Mouse (Mus musculus): Measurements from ENCODE around the gene Daam1. TPM values are rescaled to one million over a fixed set of nuclear protein-coding genes. Genes with fewer than 3 reads are reported as not detected.

Gene Daam1
- polyA plus RNA-seq, 1 experiment from 2014 or later, result 9.6 TPM

- no peak overlapping the region for H3K9ac ChIP-seq (ENCODE audit: low read depth, low read length)
- no peaks in the 10 kb centered on the region for H3K9me3 ChIP-seq (replicated peaks; ENCODE audit: control insufficient read depth, low read length)
- H3K27ac ChIP-seq (ENCODE audit: low read length), result no peak overlapping the region
- H3K36me3 ChIP-seq (ENCODE audit: control insufficient read depth, insufficient read depth), result no peaks in the 10 kb centered on the region
- no peak overlapping the region for H3K4me2 ChIP-seq (ENCODE audit: low read depth, low read length)
- 80% methylated on average over 13 of the region's 13 CpGs for WGBS (ENCODE audit: insufficient replicate concordance)
- no peaks in the 10 kb centered on the region for H3K27me3 ChIP-seq (ENCODE audit: control insufficient read depth, insufficient read depth, low read depth, low read length)
- no peak overlapping the region for H3K4me3 ChIP-seq (ENCODE audit: low read depth, low read length)
- no peak for ATAC-seq (ENCODE audit: low read depth)
- no peaks in the 10 kb centered on the region for H3K4me1 ChIP-seq (ENCODE audit: control insufficient read depth, low read depth, low read length)
These were observed 178.4 kb downstream of the Daam1 start for GRCm38 (mm10) chr12:72009051-72009902.

- no peak overlapping the region for H3K27ac ChIP-seq (ENCODE audit: low read length)
- H3K27me3 ChIP-seq (ENCODE audit: control insufficient read depth, insufficient read depth, low read depth, low read length), result no peaks in the 10 kb centered on the region
- 84% methylated on average over 3 of the region's 3 CpGs for WGBS (ENCODE audit: insufficient replicate concordance)
- H3K36me3 ChIP-seq (ENCODE audit: control insufficient read depth, insufficient read depth), result no peaks in the 10 kb centered on the region
- H3K9ac ChIP-seq (ENCODE audit: low read depth, low read length), result no peak overlapping the region
- no peak overlapping the region for H3K4me2 ChIP-seq (ENCODE audit: low read depth, low read length)
- no peaks in the 10 kb centered on the region for H3K4me1 ChIP-seq (ENCODE audit: control insufficient read depth, low read depth, low read length)
- H3K4me3 ChIP-seq (ENCODE audit: low read depth, low read length), result no peak overlapping the region
- ATAC-seq (ENCODE audit: low read depth), result no peak
- no peaks in the 10 kb centered on the region for H3K9me3 ChIP-seq (replicated peaks; ENCODE audit: control insufficient read depth, low read length)
These were observed 180.5 kb downstream of the Daam1 start for GRCm38 (mm10) chr12:72011404-72011803.

- Histone ChIP-seq H3K4me3 (ENCODE audit: low read depth, low read length) (no peak overlapping the region), H3K27me3 (ENCODE audit: control insufficient read depth, insufficient read depth, low read depth, low read length) (no peaks in the 10 kb centered on the region), H3K9ac (ENCODE audit: low read depth, low read length) (no peak overlapping the region), H3K27ac (ENCODE audit: low read length) (no peak overlapping the region), H3K4me2 (ENCODE audit: low read depth, low read length) (no peak overlapping the region), H3K9me3 (replicated peaks; ENCODE audit: control insufficient read depth, low read length) (no peaks in the 10 kb centered on the region), H3K36me3 (ENCODE audit: control insufficient read depth, insufficient read depth) (no peaks in the 10 kb centered on the region), H3K4me1 (ENCODE audit: control insufficient read depth, low read depth, low read length) (no peaks in the 10 kb centered on the region)
- ATAC-seq (ENCODE audit: low read depth), result no peak
- 69% methylated on average over 6 of the region's 6 CpGs for WGBS (ENCODE audit: insufficient replicate concordance)
These were observed 181.2 kb downstream of the Daam1 start for GRCm38 (mm10) chr12:72012126-72012525.

GRCm38 (mm10) chr12:72013711-72014354 is 183.0 kb downstream of the Daam1 start:
- Histone ChIP-seq H3K4me1 (ENCODE audit: control insufficient read depth, low read depth, low read length) (no peaks in the 10 kb centered on the region), H3K27me3 (ENCODE audit: control insufficient read depth, insufficient read depth, low read depth, low read length) (no peaks in the 10 kb centered on the region), H3K9ac (ENCODE audit: low read depth, low read length) (no peak overlapping the region), H3K4me2 (ENCODE audit: low read depth, low read length) (no peak overlapping the region), H3K4me3 (ENCODE audit: low read depth, low read length) (no peak overlapping the region), H3K27ac (ENCODE audit: low read length) (no peak overlapping the region), H3K36me3 (ENCODE audit: control insufficient read depth, insufficient read depth) (no peaks in the 10 kb centered on the region), H3K9me3 (replicated peaks; ENCODE audit: control insufficient read depth, low read length) (no peaks in the 10 kb centered on the region)
- WGBS (ENCODE audit: insufficient replicate concordance), result 67% methylated on average over 13 of the region's 13 CpGs
- ATAC-seq (ENCODE audit: low read depth), result no peak

- no peak overlapping the region for H3K4me2 ChIP-seq (ENCODE audit: low read depth, low read length)
These were observed 183.5 kb downstream of the Daam1 start for GRCm38 (mm10) chr12:72014355-72014776.

GRCm38 (mm10) chr12:72015296-72015695 is 184.4 kb downstream of the Daam1 start:
- Histone ChIP-seq H3K4me3 (ENCODE audit: low read depth, low read length) (no peak overlapping the region), H3K36me3 (ENCODE audit: control insufficient read depth, insufficient read depth) (no peaks in the 10 kb centered on the region), H3K9ac (ENCODE audit: low read depth, low read length) (no peak overlapping the region), H3K4me1 (ENCODE audit: control insufficient read depth, low read depth, low read length) (no peaks in the 10 kb centered on the region), H3K4me2 (ENCODE audit: low read depth, low read length) (no peak overlapping the region), H3K27me3 (ENCODE audit: control insufficient read depth, insufficient read depth, low read depth, low read length) (no peaks in the 10 kb centered on the region), H3K27ac (ENCODE audit: low read length) (no peak overlapping the region), H3K9me3 (replicated peaks; ENCODE audit: control insufficient read depth, low read length) (no peaks in the 10 kb centered on the region)
- WGBS (ENCODE audit: insufficient replicate concordance), result 44% methylated on average over 5 of the region's 5 CpGs
- ATAC-seq (ENCODE audit: low read depth), result no peak

More at GRCm38 (mm10) chr12:72014355-72014776, 183.5 kb downstream of the Daam1 start:
- Histone ChIP-seq H3K27me3 (ENCODE audit: control insufficient read depth, insufficient read depth, low read depth, low read length) (no peaks in the 10 kb centered on the region), H3K4me1 (ENCODE audit: control insufficient read depth, low read depth, low read length) (no peaks in the 10 kb centered on the region), H3K4me3 (ENCODE audit: low read depth, low read length) (no peak overlapping the region), H3K36me3 (ENCODE audit: control insufficient read depth, insufficient read depth) (no peaks in the 10 kb centered on the region), H3K9me3 (replicated peaks; ENCODE audit: control insufficient read depth, low read length) (no peaks in the 10 kb centered on the region), H3K9ac (ENCODE audit: low read depth, low read length) (no peak overlapping the region), H3K27ac (ENCODE audit: low read length) (no peak overlapping the region)
- ATAC-seq (ENCODE audit: low read depth), result no peak
- 49% methylated on average over 10 of the region's 10 CpGs for WGBS (ENCODE audit: insufficient replicate concordance)

- 75% methylated on average over 4 of the region's 4 CpGs for WGBS (ENCODE audit: insufficient replicate concordance)
- H3K27me3 ChIP-seq (ENCODE audit: control insufficient read depth, insufficient read depth, low read depth, low read length), result no peaks in the 10 kb centered on the region
- no peak overlapping the region for H3K4me3 ChIP-seq (ENCODE audit: low read depth, low read length)
- H3K27ac ChIP-seq (ENCODE audit: low read length), result no peak overlapping the region
- H3K9me3 ChIP-seq (replicated peaks; ENCODE audit: control insufficient read depth, low read length), result no peaks in the 10 kb centered on the region
- H3K36me3 ChIP-seq (ENCODE audit: control insufficient read depth, insufficient read depth), result no peaks in the 10 kb centered on the region
- ATAC-seq (ENCODE audit: low read depth), result no peak
- no peaks in the 10 kb centered on the region for H3K4me1 ChIP-seq (ENCODE audit: control insufficient read depth, low read depth, low read length)
- no peak overlapping the region for H3K9ac ChIP-seq (ENCODE audit: low read depth, low read length)
- H3K4me2 ChIP-seq (ENCODE audit: low read depth, low read length), result no peak overlapping the region
These were observed 189.4 kb downstream of the Daam1 start for GRCm38 (mm10) chr12:72020285-72020684.

GRCm38 (mm10) chr12:72021543-72021942 is 190.7 kb downstream of the Daam1 start:
- Histone ChIP-seq H3K9ac (ENCODE audit: low read depth, low read length) (no peak overlapping the region), H3K4me3 (ENCODE audit: low read depth, low read length) (no peak overlapping the region), H3K27me3 (ENCODE audit: control insufficient read depth, insufficient read depth, low read depth, low read length) (no peaks in the 10 kb centered on the region), H3K4me2 (ENCODE audit: low read depth, low read length) (no peak overlapping the region), H3K4me1 (ENCODE audit: control insufficient read depth, low read depth, low read length) (no peaks in the 10 kb centered on the region), H3K9me3 (replicated peaks; ENCODE audit: control insufficient read depth, low read length) (no peaks in the 10 kb centered on the region), H3K36me3 (ENCODE audit: control insufficient read depth, insufficient read depth) (no peaks in the 10 kb centered on the region), H3K27ac (ENCODE audit: low read length) (no peak overlapping the region)
- 36% methylated on average over 5 of the region's 5 CpGs for WGBS (ENCODE audit: insufficient replicate concordance)
- no peak for ATAC-seq (ENCODE audit: low read depth)

- WGBS (ENCODE audit: insufficient replicate concordance), result 44% methylated on average over 3 of the region's 3 CpGs
- no peaks in the 10 kb centered on the region for H3K36me3 ChIP-seq (ENCODE audit: control insufficient read depth, insufficient read depth)
- H3K4me1 ChIP-seq (ENCODE audit: control insufficient read depth, low read depth, low read length), result no peaks in the 10 kb centered on the region
- H3K4me3 ChIP-seq (ENCODE audit: low read depth, low read length), result no peak overlapping the region
- H3K9me3 ChIP-seq (replicated peaks; ENCODE audit: control insufficient read depth, low read length), result no peaks in the 10 kb centered on the region
- no peak for ATAC-seq (ENCODE audit: low read depth)
- no peak overlapping the region for H3K4me2 ChIP-seq (ENCODE audit: low read depth, low read length)
- H3K27me3 ChIP-seq (ENCODE audit: control insufficient read depth, insufficient read depth, low read depth, low read length), result no peaks in the 10 kb centered on the region
- H3K27ac ChIP-seq (ENCODE audit: low read length), result no peak overlapping the region
- no peak overlapping the region for H3K9ac ChIP-seq (ENCODE audit: low read depth, low read length)
These were observed 191.9 kb downstream of the Daam1 start for GRCm38 (mm10) chr12:72022790-72023189.
